Mouse (Mus musculus): ENCODE results near the gene Tln1.

GRCm38 (mm10) chr4:43530081-43530501 lies 32.4 kb downstream of the Tln1 start:
- TF ChIP-seq POLR2A (IDR thresholded peaks at IDR 0.05; ENCODE audit: borderline replicate concordance, low read depth, low read length) (no peak), CTCF (IDR thresholded peaks at IDR 0.05; ENCODE audit: low read depth, low read length) (no peak)

All from bone marrow macrophage, adult 2 months (primary cell).